Mouse (Mus musculus): ENCODE measurements around the gene Tle2. TPM values are rescaled to one million over a fixed set of nuclear protein-coding genes. Genes with fewer than 3 reads are reported as not detected.

The Tle2 gene
- polyA plus RNA-seq, 1 experiment from 2014 or later = 54.8 TPM

DNA sequence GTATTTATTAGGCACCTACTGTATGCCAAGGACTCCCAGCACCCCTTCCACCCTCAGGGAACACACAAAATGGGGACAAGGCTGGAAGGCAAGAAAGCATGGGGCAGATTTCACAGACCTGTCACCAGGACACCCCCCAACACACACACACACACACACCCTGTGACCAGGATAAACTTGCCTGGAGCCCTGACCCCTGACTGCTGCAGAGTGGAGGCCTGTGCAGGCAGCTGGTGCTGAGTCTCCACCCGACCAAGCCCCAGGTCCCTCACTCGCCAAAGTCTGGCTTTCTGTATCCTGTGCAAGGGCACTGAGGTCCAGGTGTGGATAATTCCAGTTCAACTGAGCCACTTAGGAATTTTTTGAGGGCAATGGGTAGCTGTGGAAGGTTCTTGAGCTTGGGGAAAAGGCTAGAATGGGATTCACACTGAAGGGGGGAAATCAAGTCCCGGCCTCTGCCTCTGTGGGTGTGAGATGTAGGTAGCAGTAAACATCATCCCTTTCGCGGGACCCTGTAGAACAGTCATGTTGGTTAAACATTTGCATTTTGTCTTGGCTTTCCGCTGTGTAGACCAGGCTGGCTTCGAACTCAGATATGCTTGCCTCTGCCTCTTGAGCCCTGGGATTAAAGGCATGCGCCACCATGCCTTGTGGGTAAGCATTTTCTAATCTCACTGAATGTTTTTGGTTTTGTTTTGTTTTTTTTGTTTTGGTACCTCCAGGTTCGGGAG lies 4.7 kb upstream of the Tle2 start:
- Histone ChIP-seq H3K27me3 (ENCODE audit: control insufficient read depth, insufficient read depth, low read depth, low read length) (peaks cover 20% of the 10 kb centered on the region), H3K4me1 (ENCODE audit: control insufficient read depth, insufficient read depth, low read length) (peaks cover 30% of the 10 kb centered on the region), H3K36me3 (ENCODE audit: control insufficient read depth, insufficient read depth, low read length) (peaks cover 13% of the 10 kb centered on the region; the same call in 1 of the 2 replicates), H3K4me3 (ENCODE audit: low read depth, low read length) (no peak overlapping the region), H3K9me3 (replicated peaks; ENCODE audit: control insufficient read depth, low read length, poor library complexity, severe bottlenecking) (no peaks in the 10 kb centered on the region), H3K9ac (ENCODE audit: low read depth, low read length) (no peak overlapping the region), H3K4me2 (ENCODE audit: low read length) (no peak overlapping the region), H3K27ac (ENCODE audit: low read length) (peak overlapping the region; percentile 84)
- WGBS = 35% methylated on average over 9 of the region's 9 CpGs
- no peak for ATAC-seq

GRCm38 (mm10) chr10:81570238-81570800 lies 4.0 kb upstream of the Tle2 start:
- 1% methylated on average over 10 of the region's 11 CpGs for WGBS
- peaks cover 20% of the 10 kb centered on the region for H3K27me3 ChIP-seq (ENCODE audit: control insufficient read depth, insufficient read depth, low read depth, low read length)

GRCm38 (mm10) chr10:81570831-81571500 lies 3.4 kb upstream of the Tle2 start:
- H3K4me1 ChIP-seq (ENCODE audit: control insufficient read depth, insufficient read depth, low read length) = peaks cover 41% of the 10 kb centered on the region
- peak; percentile 69 for ATAC-seq

More at GRCm38 (mm10) chr10:81570238-81570800, 4.0 kb upstream of the Tle2 start:
- peaks cover 35% of the 10 kb centered on the region for H3K4me1 ChIP-seq (ENCODE audit: control insufficient read depth, insufficient read depth, low read length)
- peak overlapping the region; percentile 44 for H3K4me3 ChIP-seq (ENCODE audit: low read depth, low read length)
- peaks cover 7% of the 10 kb centered on the region; the same call in 1 of the 2 replicates for H3K36me3 ChIP-seq (ENCODE audit: control insufficient read depth, insufficient read depth, low read length)
- peak; percentile 23 for ATAC-seq
- no peaks in the 10 kb centered on the region for H3K9me3 ChIP-seq (replicated peaks; ENCODE audit: control insufficient read depth, low read length, poor library complexity, severe bottlenecking)
- H3K9ac ChIP-seq (ENCODE audit: low read depth, low read length) = peak overlapping the region; percentile 46; the same call in 1 of the 2 replicates
- peak overlapping the region; percentile 75 for H3K4me2 ChIP-seq (ENCODE audit: low read length)
- H3K27ac ChIP-seq (ENCODE audit: low read length) = peak overlapping the region; percentile 84

GRCm38 (mm10) chr10:81571501-81571876 lies 2.9 kb upstream of the Tle2 start:
- Histone ChIP-seq H3K36me3 (ENCODE audit: control insufficient read depth, insufficient read depth, low read length) (no peaks in the 10 kb centered on the region), H3K27ac (ENCODE audit: low read length) (peak overlapping the region; percentile 70), H3K9ac (ENCODE audit: low read depth, low read length) (peak overlapping the region; percentile 53), H3K4me1 (ENCODE audit: control insufficient read depth, insufficient read depth, low read length) (peaks cover 43% of the 10 kb centered on the region), H3K4me3 (ENCODE audit: low read depth, low read length) (peak overlapping the region; percentile 44), H3K9me3 (replicated peaks; ENCODE audit: control insufficient read depth, low read length, poor library complexity, severe bottlenecking) (no peaks in the 10 kb centered on the region), H3K4me2 (ENCODE audit: low read length) (peak overlapping the region; percentile 75), H3K27me3 (ENCODE audit: control insufficient read depth, insufficient read depth, low read depth, low read length) (peaks cover 16% of the 10 kb centered on the region)
- peak; percentile 92 for ATAC-seq
- WGBS = 0% methylated on average over 18 of the region's 18 CpGs

More at GRCm38 (mm10) chr10:81570831-81571500, 3.4 kb upstream of the Tle2 start:
- under 1% methylated on average over 32 of the region's 34 CpGs for WGBS
- Histone ChIP-seq H3K36me3 (ENCODE audit: control insufficient read depth, insufficient read depth, low read length) (peaks cover 2% of the 10 kb centered on the region; the same call in 1 of the 2 replicates), H3K27ac (ENCODE audit: low read length) (peak overlapping the region; percentile 84), H3K9me3 (replicated peaks; ENCODE audit: control insufficient read depth, low read length, poor library complexity, severe bottlenecking) (no peaks in the 10 kb centered on the region), H3K4me2 (ENCODE audit: low read length) (peak overlapping the region; percentile 75), H3K27me3 (ENCODE audit: control insufficient read depth, insufficient read depth, low read depth, low read length) (peaks cover 19% of the 10 kb centered on the region), H3K9ac (ENCODE audit: low read depth, low read length) (peak overlapping the region; percentile 53), H3K4me3 (ENCODE audit: low read depth, low read length) (peak overlapping the region; percentile 44)

- H3K27ac ChIP-seq (ENCODE audit: low read length) = peak overlapping the region; percentile 51
- peak overlapping the region; percentile 44; the same call in 1 of the 2 replicates for H3K4me3 ChIP-seq (ENCODE audit: low read depth, low read length)
- no peak overlapping the region for H3K9ac ChIP-seq (ENCODE audit: low read depth, low read length)
- no peaks in the 10 kb centered on the region for H3K36me3 ChIP-seq (ENCODE audit: control insufficient read depth, insufficient read depth, low read length)
- peak; percentile 6 for ATAC-seq
- H3K27me3 ChIP-seq (ENCODE audit: control insufficient read depth, insufficient read depth, low read depth, low read length) = peaks cover 20% of the 10 kb centered on the region
- WGBS = 5% methylated on average over 9 of the region's 9 CpGs
- H3K4me1 ChIP-seq (ENCODE audit: control insufficient read depth, insufficient read depth, low read length) = peaks cover 43% of the 10 kb centered on the region
- peak overlapping the region; percentile 75 for H3K4me2 ChIP-seq (ENCODE audit: low read length)
- no peaks in the 10 kb centered on the region for H3K9me3 ChIP-seq (replicated peaks; ENCODE audit: control insufficient read depth, low read length, poor library complexity, severe bottlenecking)
Observed at GRCm38 (mm10) chr10:81572133-81572671, 2.2 kb upstream of the Tle2 start.

GRCm38 (mm10) chr10:81572975-81573374 lies 1.4 kb upstream of the Tle2 start:
- ATAC-seq = no peak
- Histone ChIP-seq H3K9ac (ENCODE audit: low read depth, low read length) (no peak overlapping the region), H3K4me3 (ENCODE audit: low read depth, low read length) (no peak overlapping the region), H3K4me1 (ENCODE audit: control insufficient read depth, insufficient read depth, low read length) (peaks cover 43% of the 10 kb centered on the region), H3K27ac (ENCODE audit: low read length) (no peak overlapping the region), H3K27me3 (ENCODE audit: control insufficient read depth, insufficient read depth, low read depth, low read length) (peaks cover 24% of the 10 kb centered on the region), H3K36me3 (ENCODE audit: control insufficient read depth, insufficient read depth, low read length) (no peaks in the 10 kb centered on the region), H3K9me3 (replicated peaks; ENCODE audit: control insufficient read depth, low read length, poor library complexity, severe bottlenecking) (no peaks in the 10 kb centered on the region), H3K4me2 (ENCODE audit: low read length) (no peak overlapping the region)
- WGBS = 9% methylated on average over 9 of the region's 9 CpGs

- H3K27ac ChIP-seq (ENCODE audit: low read length) = peak overlapping the region; percentile 21; the same call in 1 of the 2 replicates
- H3K4me1 ChIP-seq (ENCODE audit: control insufficient read depth, insufficient read depth, low read length) = peaks cover 32% of the 10 kb centered on the region
- 0% methylated on average over 29 of the region's 30 CpGs for WGBS
Observed at GRCm38 (mm10) chr10:81575208-81575631, 859 bp downstream of the Tle2 start.

GRCm38 (mm10) chr10:81575695-81576094 lies 1.3 kb downstream of the Tle2 start:
- no peak overlapping the region for H3K27ac ChIP-seq (ENCODE audit: low read length)
- H3K9me3 ChIP-seq (replicated peaks; ENCODE audit: control insufficient read depth, low read length, poor library complexity, severe bottlenecking) = no peaks in the 10 kb centered on the region
- H3K36me3 ChIP-seq (ENCODE audit: control insufficient read depth, insufficient read depth, low read length) = no peaks in the 10 kb centered on the region
- peak overlapping the region; percentile 62 for H3K4me3 ChIP-seq (ENCODE audit: low read depth, low read length)
- peak overlapping the region; percentile 80 for H3K9ac ChIP-seq (ENCODE audit: low read depth, low read length)
- no peak for ATAC-seq
- WGBS = under 1% methylated on average over 6 of the region's 6 CpGs
- H3K27me3 ChIP-seq (ENCODE audit: control insufficient read depth, insufficient read depth, low read depth, low read length) = peaks cover 33% of the 10 kb centered on the region
- H3K4me2 ChIP-seq (ENCODE audit: low read length) = peak overlapping the region; percentile 88
- peaks cover 27% of the 10 kb centered on the region for H3K4me1 ChIP-seq (ENCODE audit: control insufficient read depth, insufficient read depth, low read length)

More at GRCm38 (mm10) chr10:81575208-81575631, 859 bp downstream of the Tle2 start:
- peak overlapping the region; percentile 62 for H3K4me3 ChIP-seq (ENCODE audit: low read depth, low read length)
- peak overlapping the region; percentile 80 for H3K9ac ChIP-seq (ENCODE audit: low read depth, low read length)
- ATAC-seq = no peak
- no peaks in the 10 kb centered on the region for H3K36me3 ChIP-seq (ENCODE audit: control insufficient read depth, insufficient read depth, low read length)
- H3K4me2 ChIP-seq (ENCODE audit: low read length) = peak overlapping the region; percentile 88
- H3K27me3 ChIP-seq (ENCODE audit: control insufficient read depth, insufficient read depth, low read depth, low read length) = peaks cover 30% of the 10 kb centered on the region
- no peaks in the 10 kb centered on the region for H3K9me3 ChIP-seq (replicated peaks; ENCODE audit: control insufficient read depth, low read length, poor library complexity, severe bottlenecking)

Measured in midbrain, embryonic 16.5 days (tissue).